Comparison of ENCODE assay signal across 14 mouse cellular contexts in the genomic region with DNA sequence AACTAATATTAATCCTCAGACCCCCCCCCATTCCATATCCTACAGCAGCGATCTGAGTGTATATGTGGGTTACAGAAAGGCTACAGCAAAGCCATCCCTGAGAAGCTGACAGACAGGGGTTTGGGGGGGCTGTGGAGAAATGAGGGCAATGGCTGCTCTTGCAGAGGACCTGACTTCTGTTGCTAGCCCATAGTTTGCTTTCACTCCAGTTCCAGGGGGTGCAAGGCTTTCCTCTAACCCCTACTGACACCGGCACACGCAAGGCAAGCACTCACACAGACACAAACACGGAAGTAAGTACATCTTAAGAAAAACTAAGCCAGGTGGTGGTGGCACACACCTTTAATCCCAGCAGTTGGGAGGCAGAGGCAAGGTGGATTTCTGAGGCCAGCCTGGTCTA. TPM values are rescaled to one million over a fixed set of nuclear protein-coding genes. Genes with fewer than 3 reads are reported as not detected.
"Had no signal": no experiment of that assay in that cellular context is flagged by ENCODE, and none has a peak within 500 bp of the region (broad histone marks: within the 10 kb centered on the region; RNA-seq: fewer than 3 reads in every experiment).

No protein-coding gene starts in this region.

- H3K36me3 ChIP-seq: limb, embryonic 15.5 days; midbrain, embryonic 10.5 days; neural tube, embryonic 13.5 days had no signal

- H3K27me3 ChIP-seq: limb, embryonic 15.5 days; neural tube, embryonic 13.5 days had no signal

- ATAC-seq: midbrain, embryonic 16.5 days had no signal

- H3K9ac ChIP-seq: limb, embryonic 15.5 days; lung, embryonic 14.5 days; neural tube, embryonic 13.5 days had no signal

- H3K4me2 ChIP-seq: limb, embryonic 15.5 days had no signal

- H3K9me3 ChIP-seq: limb, embryonic 15.5 days; midbrain, embryonic 10.5 days; neural tube, embryonic 13.5 days had no signal

- DNase-seq: kidney, adult 8-10 months; kidney, postnatal 14 days; layer of hippocampus, postnatal 36 days; lung, embryonic 14.5 days; lung, postnatal 10 days; retina, postnatal 1 day; right cerebral cortex, postnatal 14 days; thymus, postnatal 4 days had no signal

- H3K4me3 ChIP-seq: limb, embryonic 15.5 days; midbrain, embryonic 10.5 days; neural tube, embryonic 13.5 days had no signal

RNA-seq across cellular contexts. Expression of a gene that starts 14.3 kb away (rescaled TPM):
- polyA plus RNA-seq: intestine, postnatal 0 days; limb, embryonic 11.5 days; limb, embryonic 15.5 days; midbrain, embryonic 10.5 days; midbrain, embryonic 16.5 days; neural tube, embryonic 13.5 days had no signal
